Mouse (Mus musculus) neural tube, embryonic 11.5 days (tissue): ENCODE results near the gene Sncg. TPM values are rescaled to one million over a fixed set of nuclear protein-coding genes. Genes with fewer than 3 reads are reported as not detected.

Experiments used
- ATAC-seq: fragments of 200-750 bp; cut with Nextera tagmentation; 2 replicates; pipeline ENCODE4 v1.8.0; 2017; ENCODE audit warnings: moderate number of reproducible peaks, mild to moderate bottlenecking, moderate TSS enrichment, moderate library complexity; ENCODE audit not compliant: insufficient read depth, low FRiP score, low TSS enrichment
- DNase-seq: peaks from one replicate; pipeline ENCODE4 v3.0.0-alpha.2; 2015; ENCODE audit warnings: low spot score
- H3K27ac ChIP-seq: fragments of 300-500 bp; sonication (generic); 2 replicates; pipeline ENCODE4 v1.5.1; 2014; ENCODE audit warnings: low read depth, mild to moderate bottlenecking, low read length
- H3K27me3 ChIP-seq: fragments of 300-500 bp; sonication (generic); 2 replicates; pipeline ENCODE4 v1.6.1; 2014; ENCODE audit warnings: mild to moderate bottlenecking, low read length, mixed read lengths; ENCODE audit not compliant: control insufficient read depth, insufficient read depth
- H3K36me3 ChIP-seq: fragments of 300-500 bp; sonication (generic); 2 replicates; pipeline ENCODE4 v1.6.1; 2014; ENCODE audit warnings: mild to moderate bottlenecking, low read length, moderate library complexity, mixed read lengths; ENCODE audit not compliant: control insufficient read depth, insufficient read depth
- H3K4me1 ChIP-seq: fragments of 300-500 bp; sonication (generic); 2 replicates; pipeline ENCODE4 v1.6.1; 2014; ENCODE audit warnings: low read length, mixed read lengths; ENCODE audit not compliant: control insufficient read depth, insufficient read depth
- H3K4me2 ChIP-seq: fragments of 300-500 bp; sonication (generic); 2 replicates; pipeline ENCODE4 v1.6.1; 2014; ENCODE audit warnings: low read depth, mild to moderate bottlenecking, moderate library complexity
- H3K4me3 ChIP-seq: fragments of 300-500 bp; sonication (generic); 2 replicates; pipeline ENCODE4 v1.5.1; 2014; ENCODE audit warnings: low read depth, low read length
- H3K9ac ChIP-seq: fragments of 300-500 bp; sonication (generic); 2 replicates; pipeline ENCODE4 v1.6.1; 2014; ENCODE audit warnings: mild to moderate bottlenecking, low read length
- H3K9me3 ChIP-seq: fragments of 300-500 bp; sonication (generic); 2 replicates; pipeline ENCODE4 v1.6.1; 2016; ENCODE audit warnings: low read length; ENCODE audit not compliant: control insufficient read depth
- WGBS: fragments of 180-500 bp; shearing (Covaris S2); extraction: QIAGEN DNeasy Blood & Tissue Kit; methylation state at CpG from one replicate; pipeline ENCODE4 v1.1.7; 2014; 5-methylcytosine and 5-hydroxymethylcytosine counted together
- polyA plus RNA-seq: library from polyadenylated mRNA; unstranded; fragments of >200 nt; fragmentation: Nextera tagmentation; extraction: Ambion mirVana; gene quantifications from 2 replicates; pipeline ENCODE4 v1.2.1, GENCODE M21; 2014

Gene Sncg
- polyA plus RNA-seq, 1 experiment from 2014 or later: 295 TPM

DNA sequence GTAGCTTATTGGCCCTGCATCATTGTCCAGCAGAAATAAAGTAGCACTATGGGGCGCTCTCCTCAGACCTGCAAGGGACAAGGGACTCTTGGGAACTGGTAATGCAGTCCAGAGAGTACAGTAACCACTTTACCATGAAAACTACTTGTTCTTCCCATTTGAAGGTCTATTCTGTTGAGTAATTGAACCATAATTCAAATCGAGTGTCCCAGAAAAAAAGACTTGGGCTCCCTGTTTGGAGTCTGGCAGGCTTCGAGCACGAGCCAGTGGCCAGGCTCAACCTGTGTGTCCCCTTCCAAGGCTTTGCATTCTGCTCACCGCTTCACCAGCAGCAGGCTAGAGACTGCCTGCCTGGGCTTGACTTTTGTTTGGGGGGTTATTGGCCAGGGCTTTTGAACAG, 30.2 kb downstream of the Sncg start:
- no peaks in the 10 kb centered on the region for H3K9me3 ChIP-seq
- DNase-seq (no peak), ATAC-seq (no peak)
- H3K27me3 ChIP-seq: no peaks in the 10 kb centered on the region
- H3K4me3 ChIP-seq: no peak overlapping the region
- no peak overlapping the region for H3K9ac ChIP-seq
- H3K4me1 ChIP-seq: no peaks in the 10 kb centered on the region
- no peak overlapping the region for H3K27ac ChIP-seq
- H3K4me2 ChIP-seq: no peak overlapping the region
- peaks cover 3% of the 10 kb centered on the region; the same call in 1 of the 2 replicates for H3K36me3 ChIP-seq
- WGBS: 87% methylated on average over 5 of the region's 5 CpGs

DNA sequence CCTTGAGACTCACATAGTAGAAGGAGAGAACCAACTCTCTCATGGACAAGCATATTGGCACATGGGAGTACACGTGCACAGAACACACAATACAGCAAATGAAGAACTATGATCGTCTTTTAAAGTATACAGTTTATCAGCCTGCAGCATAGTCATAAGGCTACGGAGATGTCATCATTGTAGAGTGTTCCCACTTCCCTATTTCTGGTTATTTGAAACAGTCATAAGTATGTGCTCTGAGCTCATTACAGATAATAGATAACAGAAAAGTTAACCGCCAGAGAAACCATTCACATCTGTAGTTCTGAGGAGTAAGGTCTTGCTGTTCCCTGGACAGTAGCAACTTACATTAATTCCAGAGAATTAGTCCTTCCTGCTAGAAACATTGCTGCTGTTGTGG, 31.5 kb downstream of the Sncg start:
- H3K4me1 ChIP-seq: no peaks in the 10 kb centered on the region
- H3K9ac ChIP-seq: no peak overlapping the region
- no peak overlapping the region for H3K27ac ChIP-seq
- ATAC-seq: no peak
- H3K4me2 ChIP-seq: no peak overlapping the region
- no peak overlapping the region for H3K4me3 ChIP-seq
- 93% methylated on average over 4 of the region's 4 CpGs for WGBS
- H3K36me3 ChIP-seq: peaks cover 3% of the 10 kb centered on the region; the same call in 1 of the 2 replicates
- DNase-seq: no peak
- H3K27me3 ChIP-seq: no peaks in the 10 kb centered on the region
- no peaks in the 10 kb centered on the region for H3K9me3 ChIP-seq

DNA sequence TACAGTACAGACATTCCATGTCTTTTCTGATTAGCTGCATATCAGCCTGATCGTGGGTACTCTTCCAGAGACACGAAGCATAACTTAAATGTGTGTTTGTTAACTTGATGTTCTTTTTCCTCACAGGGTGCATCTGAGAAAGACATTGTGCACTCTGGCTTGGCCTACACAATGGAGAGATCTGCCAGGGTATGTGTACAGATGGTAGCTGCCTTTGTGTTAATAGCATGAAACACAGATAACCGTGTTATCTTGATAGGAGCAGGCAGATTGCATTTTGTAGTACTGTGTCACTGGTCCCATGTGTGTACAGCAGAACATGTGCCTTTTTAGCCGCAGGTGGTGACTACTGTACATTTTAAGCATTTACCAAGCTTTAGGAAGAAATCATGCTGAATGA, 32.6 kb downstream of the Sncg start:
- Histone ChIP-seq H3K27me3 (no peaks in the 10 kb centered on the region), H3K4me1 (no peaks in the 10 kb centered on the region), H3K9me3 (no peaks in the 10 kb centered on the region), H3K36me3 (peaks cover 3% of the 10 kb centered on the region; the same call in 1 of the 2 replicates), H3K4me3 (no peak overlapping the region), H3K4me2 (no peak overlapping the region), H3K27ac (no peak overlapping the region), H3K9ac (no peak overlapping the region)
- no peak for ATAC-seq
- no peak for DNase-seq
- WGBS: 94% methylated on average over 4 of the region's 4 CpGs

DNA sequence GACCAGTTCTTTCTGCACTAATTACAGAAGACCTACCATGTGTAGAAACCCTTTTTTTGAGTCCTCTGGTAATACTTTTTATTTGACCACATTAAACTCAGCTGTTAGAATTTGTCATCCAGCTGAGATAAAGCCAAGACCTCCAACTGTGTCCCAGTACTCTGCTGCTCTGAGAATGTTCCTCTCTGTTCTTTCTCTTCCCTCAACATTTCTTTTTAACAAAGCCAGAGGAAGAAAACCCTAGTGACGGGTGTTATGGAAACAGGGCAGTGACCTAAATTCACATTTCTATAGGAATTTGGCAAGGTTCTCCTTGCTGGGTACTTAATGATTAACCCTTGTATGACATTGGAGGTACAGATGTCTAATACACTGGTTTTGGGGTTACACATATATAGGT, 35.1 kb downstream of the Sncg start:
- DNase-seq (no peak), ATAC-seq (no peak)
- 76% methylated on average over 1 of the region's 1 CpGs for WGBS
- no peak overlapping the region for H3K27ac ChIP-seq
- H3K4me2 ChIP-seq: no peak overlapping the region
- H3K9ac ChIP-seq: no peak overlapping the region
- H3K36me3 ChIP-seq: peaks cover 12% of the 10 kb centered on the region; the same call in 1 of the 2 replicates
- no peaks in the 10 kb centered on the region for H3K27me3 ChIP-seq
- H3K4me1 ChIP-seq: no peaks in the 10 kb centered on the region
- H3K4me3 ChIP-seq: no peak overlapping the region
- H3K9me3 ChIP-seq: no peaks in the 10 kb centered on the region

DNA sequence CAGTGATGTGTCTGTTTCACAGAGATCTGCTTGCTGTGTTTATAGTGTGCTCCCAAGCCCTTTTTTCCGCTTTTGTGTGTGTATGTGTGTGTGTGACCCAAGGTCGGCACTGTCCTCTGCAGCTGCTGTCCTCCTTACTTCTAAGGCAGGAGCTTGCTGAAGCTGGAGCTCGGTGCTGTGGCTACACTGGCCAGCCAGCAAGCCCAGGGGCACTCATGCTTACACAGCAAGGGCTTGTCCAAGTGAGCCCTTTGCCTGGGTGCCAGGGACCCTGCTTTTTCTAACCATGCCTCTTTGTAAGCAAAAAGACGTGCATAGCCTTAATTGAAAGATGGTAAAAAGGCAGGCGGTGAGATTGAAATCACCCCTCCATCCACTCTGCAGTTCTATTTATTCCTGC, 42.1 kb downstream of the Sncg start:
- peaks cover 12% of the 10 kb centered on the region for H3K36me3 ChIP-seq

DNA sequence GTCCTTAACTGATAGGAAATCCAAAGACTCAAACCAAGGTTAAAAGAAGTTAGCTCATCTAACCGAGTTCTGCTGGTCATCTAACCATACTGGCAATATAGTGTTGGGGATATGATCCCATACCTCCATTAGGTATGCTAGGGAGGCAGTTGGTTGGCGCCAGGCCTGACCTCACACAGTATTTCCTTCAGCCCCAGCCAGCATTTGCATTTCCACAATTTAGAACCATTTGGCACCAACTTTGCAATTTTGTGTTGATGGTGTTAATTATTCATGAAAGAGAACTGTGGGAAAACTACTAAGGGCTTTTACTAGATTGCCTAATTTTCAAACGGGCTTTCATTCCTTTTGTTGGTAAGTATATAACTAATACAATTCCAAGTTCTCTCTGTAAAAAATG, 42.7 kb downstream of the Sncg start:
- H3K4me3 ChIP-seq: no peak overlapping the region
- no peak overlapping the region for H3K27ac ChIP-seq
- peaks cover 12% of the 10 kb centered on the region for H3K36me3 ChIP-seq
- H3K9ac ChIP-seq: no peak overlapping the region
- no peaks in the 10 kb centered on the region for H3K4me1 ChIP-seq
- H3K27me3 ChIP-seq: no peaks in the 10 kb centered on the region
- DNase-seq: no peak
- WGBS: 89% methylated on average over 3 of the region's 3 CpGs
- ATAC-seq: no peak
- no peak overlapping the region for H3K4me2 ChIP-seq
- no peaks in the 10 kb centered on the region for H3K9me3 ChIP-seq

More for the DNA sequence above, 42.1 kb downstream of the Sncg start:
- no peak overlapping the region for H3K4me2 ChIP-seq
- 92% methylated on average over 5 of the region's 5 CpGs for WGBS
- no peak overlapping the region for H3K4me3 ChIP-seq
- H3K9me3 ChIP-seq: no peaks in the 10 kb centered on the region
- DNase-seq (no peak), ATAC-seq (no peak)
- no peak overlapping the region for H3K27ac ChIP-seq
- H3K27me3 ChIP-seq: no peaks in the 10 kb centered on the region
- H3K4me1 ChIP-seq: no peaks in the 10 kb centered on the region
- H3K9ac ChIP-seq: no peak overlapping the region

DNA sequence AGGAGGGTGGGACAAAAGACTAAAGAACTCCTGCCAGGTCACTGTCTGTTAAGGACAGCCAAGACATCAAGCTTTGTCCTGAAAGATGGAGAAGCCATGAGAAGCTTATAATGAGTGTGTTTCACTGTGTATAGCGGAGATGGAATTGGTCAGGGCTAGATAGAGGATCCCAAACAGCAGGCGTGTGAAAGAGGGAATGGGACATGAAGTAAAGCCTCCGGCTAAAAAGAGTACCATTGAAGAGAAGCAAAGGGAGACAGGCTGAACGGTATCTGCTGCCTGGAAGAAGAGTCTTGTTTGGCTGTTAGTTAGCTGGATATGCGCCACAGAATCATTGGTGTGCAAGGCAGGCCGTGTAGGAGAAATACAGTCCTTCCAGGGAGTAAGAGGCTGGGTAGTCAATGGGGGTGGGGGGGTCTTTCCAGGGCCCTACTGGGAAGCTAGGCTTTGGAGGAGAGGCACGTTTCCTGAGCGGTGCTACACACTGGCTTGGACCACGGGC, 43.9 kb downstream of the Sncg start:
- Histone ChIP-seq H3K27me3 (no peaks in the 10 kb centered on the region), H3K9ac (no peak overlapping the region), H3K4me1 (no peaks in the 10 kb centered on the region), H3K4me3 (no peak overlapping the region), H3K9me3 (no peaks in the 10 kb centered on the region), H3K4me2 (no peak overlapping the region), H3K27ac (no peak overlapping the region), H3K36me3 (peaks cover 7% of the 10 kb centered on the region)
- WGBS: 91% methylated on average over 9 of the region's 9 CpGs
- ATAC-seq (no peak), DNase-seq (no peak)

DNA sequence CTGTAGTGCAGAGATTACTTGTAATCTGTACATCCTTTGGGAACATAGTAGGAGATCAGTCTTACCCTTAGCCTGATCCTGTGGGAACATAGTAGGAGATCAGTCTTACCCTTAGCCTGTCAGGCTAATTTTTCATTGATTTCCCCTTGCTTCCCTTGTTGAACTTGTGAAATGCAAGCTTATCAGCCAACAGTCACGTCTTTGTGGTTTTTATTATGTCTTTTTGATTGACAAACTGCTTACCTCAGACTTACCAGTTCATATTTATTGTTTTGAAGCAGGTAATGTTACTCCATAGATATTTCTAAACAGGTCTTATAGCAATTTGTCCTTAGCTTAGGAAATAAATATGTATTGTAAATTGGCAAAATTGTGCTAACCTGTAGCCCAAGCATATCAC, 47.0 kb downstream of the Sncg start:
- no peak for ATAC-seq
- DNase-seq: no peak
- Histone ChIP-seq H3K4me1 (no peaks in the 10 kb centered on the region), H3K4me2 (no peak overlapping the region), H3K9me3 (no peaks in the 10 kb centered on the region), H3K27me3 (no peaks in the 10 kb centered on the region), H3K36me3 (peaks cover 4% of the 10 kb centered on the region), H3K4me3 (no peak overlapping the region), H3K9ac (no peak overlapping the region), H3K27ac (no peak overlapping the region)
- WGBS: 91% methylated on average over 1 of the region's 1 CpGs

DNA sequence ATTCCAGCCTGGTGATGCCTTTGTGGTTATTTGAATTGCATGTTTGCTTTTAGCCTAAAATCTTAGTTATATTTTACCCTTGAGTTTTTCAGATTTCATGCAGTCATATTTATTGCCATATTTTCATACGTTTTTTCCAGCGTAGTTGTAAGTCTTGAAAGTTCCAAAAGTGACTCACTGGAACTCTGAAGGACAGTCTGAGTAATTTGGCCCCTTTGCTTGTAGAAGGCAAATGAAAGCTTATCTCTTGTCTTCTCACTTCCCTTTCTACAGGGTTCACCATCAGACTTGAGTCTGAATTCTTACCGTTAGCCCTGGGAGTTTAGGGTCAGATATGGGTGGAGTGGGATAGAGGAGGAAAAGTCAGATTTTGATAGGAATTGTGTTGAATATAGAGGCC, 48.0 kb downstream of the Sncg start:
- H3K9ac ChIP-seq: no peak overlapping the region
- peaks cover 4% of the 10 kb centered on the region for H3K36me3 ChIP-seq
- no peaks in the 10 kb centered on the region for H3K9me3 ChIP-seq
- no peak for DNase-seq
- no peak overlapping the region for H3K4me3 ChIP-seq
- no peaks in the 10 kb centered on the region for H3K4me1 ChIP-seq
- ATAC-seq: no peak
- no peak overlapping the region for H3K27ac ChIP-seq
- H3K4me2 ChIP-seq: no peak overlapping the region
- no peaks in the 10 kb centered on the region for H3K27me3 ChIP-seq
- WGBS: 95% methylated on average over 3 of the region's 3 CpGs
